Mouse (Mus musculus): Measurements from ENCODE around the gene Cmbl. TPM values are rescaled to one million over a fixed set of nuclear protein-coding genes. Genes with fewer than 3 reads are reported as not detected.
A peak's percentile ranks its signal among the peaks of the same experiment; 100 is the strongest.

Gene Cmbl
- polyA plus RNA-seq, 1 experiment from 2014 or later: 9.1 TPM

GRCm38 (mm10) chr15:31627277-31628154 is 62.3 kb downstream of the Cmbl start:
- 46% methylated on average over 12 of the region's 12 CpGs for WGBS
- no peak for DNase-seq (ENCODE audit: low spot score)
- H3K4me1 ChIP-seq (replicated peaks; ENCODE audit: control insufficient read depth, insufficient read depth, low read length): peaks cover 12% of the 10 kb centered on the region; the same call in 1 of the 2 replicates

GRCm38 (mm10) chr15:31628180-31628579 is 63.0 kb downstream of the Cmbl start:
- 53% methylated on average over 10 of the region's 10 CpGs for WGBS
- Histone ChIP-seq H3K27me3 (ENCODE audit: control insufficient read depth, insufficient read depth, low read length) (no peaks in the 10 kb centered on the region), H3K36me3 (replicated peaks; ENCODE audit: control insufficient read depth, insufficient read depth) (no peaks in the 10 kb centered on the region), H3K4me3 (replicated peaks; ENCODE audit: low read length) (no peak overlapping the region), H3K4me1 (replicated peaks; ENCODE audit: control insufficient read depth, insufficient read depth, low read length) (peaks cover 12% of the 10 kb centered on the region; the same call in 1 of the 2 replicates), H3K4me2 (replicated peaks) (no peak overlapping the region), H3K27ac (no peak overlapping the region), H3K9me3 (ENCODE audit: control insufficient read depth, low read length) (no peaks in the 10 kb centered on the region), H3K9ac (no peak overlapping the region)
- no peak for ATAC-seq (ENCODE audit: low FRiP score)
- DNase-seq (ENCODE audit: low spot score): no peak

More at GRCm38 (mm10) chr15:31627277-31628154, 62.3 kb downstream of the Cmbl start:
- Histone ChIP-seq H3K27me3 (ENCODE audit: control insufficient read depth, insufficient read depth, low read length) (no peaks in the 10 kb centered on the region), H3K9me3 (ENCODE audit: control insufficient read depth, low read length) (no peaks in the 10 kb centered on the region), H3K4me3 (replicated peaks; ENCODE audit: low read length) (no peak overlapping the region), H3K27ac (peak overlapping the region; percentile 52), H3K36me3 (replicated peaks; ENCODE audit: control insufficient read depth, insufficient read depth) (no peaks in the 10 kb centered on the region), H3K9ac (0 out of 2 replicates have a peak overlapping the region, but pooled peaks have one; percentile 5), H3K4me2 (replicated peaks) (no peak overlapping the region)
- ATAC-seq (ENCODE audit: low FRiP score): no peak

- no peak overlapping the region for H3K4me3 ChIP-seq (replicated peaks; ENCODE audit: low read length)
- no peak for ATAC-seq (ENCODE audit: low FRiP score)
These were observed 64.4 kb downstream of the Cmbl start for GRCm38 (mm10) chr15:31629556-31629955.

GRCm38 (mm10) chr15:31631396-31631858 is 66.2 kb downstream of the Cmbl start:
- H3K4me3 ChIP-seq (replicated peaks; ENCODE audit: low read length): no peak overlapping the region
- peaks cover 5% of the 10 kb centered on the region; the same call in 1 of the 2 replicates for H3K9me3 ChIP-seq (ENCODE audit: control insufficient read depth, low read length)
- no peaks in the 10 kb centered on the region for H3K36me3 ChIP-seq (replicated peaks; ENCODE audit: control insufficient read depth, insufficient read depth)
- no peak overlapping the region for H3K9ac ChIP-seq
- WGBS: 63% methylated on average over 12 of the region's 12 CpGs
- H3K4me2 ChIP-seq (replicated peaks): no peak overlapping the region
- no peak overlapping the region; the same call in 1 of the 2 replicates for H3K27ac ChIP-seq
- DNase-seq (ENCODE audit: low spot score): peak; percentile 33
- H3K27me3 ChIP-seq (ENCODE audit: control insufficient read depth, insufficient read depth, low read length): no peaks in the 10 kb centered on the region
- ATAC-seq (ENCODE audit: low FRiP score): peak; percentile 49; the same call in 1 of the 2 replicates
- peaks cover 12% of the 10 kb centered on the region; the same call in 1 of the 2 replicates for H3K4me1 ChIP-seq (replicated peaks; ENCODE audit: control insufficient read depth, insufficient read depth, low read length)

More at GRCm38 (mm10) chr15:31629556-31629955, 64.4 kb downstream of the Cmbl start:
- no peak for DNase-seq (ENCODE audit: low spot score)
- H3K27ac ChIP-seq: no peak overlapping the region
- H3K9ac ChIP-seq: no peak overlapping the region
- H3K27me3 ChIP-seq (ENCODE audit: control insufficient read depth, insufficient read depth, low read length): no peaks in the 10 kb centered on the region
- H3K4me2 ChIP-seq (replicated peaks): no peak overlapping the region
- H3K4me1 ChIP-seq (replicated peaks; ENCODE audit: control insufficient read depth, insufficient read depth, low read length): peaks cover 12% of the 10 kb centered on the region; the same call in 1 of the 2 replicates
- 92% methylated on average over 3 of the region's 3 CpGs for WGBS
- H3K36me3 ChIP-seq (replicated peaks; ENCODE audit: control insufficient read depth, insufficient read depth): no peaks in the 10 kb centered on the region
- peaks cover 5% of the 10 kb centered on the region; the same call in 1 of the 2 replicates for H3K9me3 ChIP-seq (ENCODE audit: control insufficient read depth, low read length)

- H3K36me3 ChIP-seq (replicated peaks; ENCODE audit: control insufficient read depth, insufficient read depth): no peaks in the 10 kb centered on the region
- H3K27ac ChIP-seq: no peak overlapping the region
- no peak for ATAC-seq (ENCODE audit: low FRiP score)
- peaks cover 12% of the 10 kb centered on the region; the same call in 1 of the 2 replicates for H3K4me1 ChIP-seq (replicated peaks; ENCODE audit: control insufficient read depth, insufficient read depth, low read length)
- no peak overlapping the region for H3K9ac ChIP-seq
- no peak for DNase-seq (ENCODE audit: low spot score)
- peaks cover 5% of the 10 kb centered on the region; the same call in 1 of the 2 replicates for H3K9me3 ChIP-seq (ENCODE audit: control insufficient read depth, low read length)
- WGBS: 84% methylated on average over 4 of the region's 4 CpGs
- H3K4me2 ChIP-seq (replicated peaks): no peak overlapping the region
- no peaks in the 10 kb centered on the region for H3K27me3 ChIP-seq (ENCODE audit: control insufficient read depth, insufficient read depth, low read length)
- no peak overlapping the region for H3K4me3 ChIP-seq (replicated peaks; ENCODE audit: low read length)
These were observed 67.3 kb downstream of the Cmbl start for GRCm38 (mm10) chr15:31632478-31632877.

- 0 out of 2 replicates have a peak, but pooled peaks cover 3% of the 10 kb centered on the region for H3K4me1 ChIP-seq (replicated peaks; ENCODE audit: control insufficient read depth, insufficient read depth, low read length)
- 91% methylated on average over 6 of the region's 6 CpGs for WGBS
- no peak overlapping the region for H3K4me2 ChIP-seq (replicated peaks)
- no peak overlapping the region for H3K4me3 ChIP-seq (replicated peaks; ENCODE audit: low read length)
- H3K27ac ChIP-seq: no peak overlapping the region
- no peaks in the 10 kb centered on the region for H3K36me3 ChIP-seq (replicated peaks; ENCODE audit: control insufficient read depth, insufficient read depth)
- peaks cover 5% of the 10 kb centered on the region; the same call in 1 of the 2 replicates for H3K9me3 ChIP-seq (ENCODE audit: control insufficient read depth, low read length)
- no peaks in the 10 kb centered on the region for H3K27me3 ChIP-seq (ENCODE audit: control insufficient read depth, insufficient read depth, low read length)
- ATAC-seq (ENCODE audit: low FRiP score) (no peak), DNase-seq (ENCODE audit: low spot score) (no peak)
- no peak overlapping the region for H3K9ac ChIP-seq
These were observed 69.4 kb downstream of the Cmbl start for GRCm38 (mm10) chr15:31634582-31634981.

- H3K4me3 ChIP-seq (replicated peaks; ENCODE audit: low read length): no peak overlapping the region
- 0 out of 2 replicates have a peak, but pooled peaks cover 3% of the 10 kb centered on the region for H3K4me1 ChIP-seq (replicated peaks; ENCODE audit: control insufficient read depth, insufficient read depth, low read length)
- DNase-seq (ENCODE audit: low spot score) (no peak), ATAC-seq (ENCODE audit: low FRiP score) (no peak)
- H3K36me3 ChIP-seq (replicated peaks; ENCODE audit: control insufficient read depth, insufficient read depth): no peaks in the 10 kb centered on the region
- no peaks in the 10 kb centered on the region for H3K27me3 ChIP-seq (ENCODE audit: control insufficient read depth, insufficient read depth, low read length)
- no peak overlapping the region for H3K4me2 ChIP-seq (replicated peaks)
- H3K9ac ChIP-seq: no peak overlapping the region
- peaks cover 5% of the 10 kb centered on the region; the same call in 1 of the 2 replicates for H3K9me3 ChIP-seq (ENCODE audit: control insufficient read depth, low read length)
- 81% methylated on average over 9 of the region's 9 CpGs for WGBS
- no peak overlapping the region for H3K27ac ChIP-seq
These were observed 71.0 kb downstream of the Cmbl start for GRCm38 (mm10) chr15:31636091-31636595.

Measured in hindbrain, embryonic 14.5 days (tissue).